Mouse (Mus musculus) liver (tissue): ENCODE results near the gene Wipi1.
"Not testable (repeated sequence)": the region's sequence is repeated elsewhere in the genome, so short reads cannot be mapped to it uniquely, and the experiment has no call there.

Experiments used
- DNase-seq: peaks from one replicate; pipeline ENCODE4 v3.0.0-alpha.2; 2020; ENCODE audit warnings: mixed read lengths

Gene Wipi1

GRCm38 (mm10) chr11:109611303-109612149, at the start of gene Wipi1:
TSS of gene Wipi1 (minus strand) at chr11:109611967.
- DNase-seq, result peak; percentile 100

GRCm38 (mm10) chr11:109660526-109660925, 48.8 kb upstream of the Wipi1 start:
- not testable (repeated sequence) for DNase-seq

- peak; percentile 20 for DNase-seq
These were observed 44.5 kb upstream of the Wipi1 start for GRCm38 (mm10) chr11:109656232-109656631.

GRCm38 (mm10) chr11:109654581-109654980, 42.8 kb upstream of the Wipi1 start:
- no peak for DNase-seq

GRCm38 (mm10) chr11:109653201-109653600, 41.4 kb upstream of the Wipi1 start:
- no peak for DNase-seq

- no peak for DNase-seq
These were observed 40.7 kb upstream of the Wipi1 start for GRCm38 (mm10) chr11:109652505-109652904.

- DNase-seq, result peak; percentile 29
These were observed 39.8 kb upstream of the Wipi1 start for GRCm38 (mm10) chr11:109651566-109652024.

- DNase-seq, result peak; percentile 92
These were observed 39.2 kb upstream of the Wipi1 start for GRCm38 (mm10) chr11:109650788-109651565.

- peak; percentile 72 for DNase-seq
These were observed 38.4 kb upstream of the Wipi1 start for GRCm38 (mm10) chr11:109649975-109650701.

GRCm38 (mm10) chr11:109649206-109649605, 37.4 kb upstream of the Wipi1 start, which contains the start of gene Prkar1a:
TSS of gene Prkar1a (plus strand) at chr11:109649405.
- no peak for DNase-seq

- DNase-seq, result no peak
These were observed 36.7 kb upstream of the Wipi1 start for GRCm38 (mm10) chr11:109648510-109648909.

- no peak for DNase-seq
These were observed 29.9 kb upstream of the Wipi1 start for GRCm38 (mm10) chr11:109641498-109642222.

GRCm38 (mm10) chr11:109635871-109636395, 24.2 kb upstream of the Wipi1 start:
- no peak for DNase-seq

GRCm38 (mm10) chr11:109634928-109635327, 23.2 kb upstream of the Wipi1 start:
- DNase-seq, result no peak

GRCm38 (mm10) chr11:109629021-109629521, 17.3 kb upstream of the Wipi1 start:
- no peak for DNase-seq

GRCm38 (mm10) chr11:109628099-109628498, 16.3 kb upstream of the Wipi1 start:
- no peak for DNase-seq

- DNase-seq, result no peak
These were observed 15.9 kb upstream of the Wipi1 start for GRCm38 (mm10) chr11:109627648-109628047.

GRCm38 (mm10) chr11:109623238-109623637, 11.5 kb upstream of the Wipi1 start:
- no peak for DNase-seq

- peak; percentile 18 for DNase-seq
These were observed 10.8 kb upstream of the Wipi1 start for GRCm38 (mm10) chr11:109622518-109623037.

- peak; percentile 73 for DNase-seq
These were observed 9.4 kb upstream of the Wipi1 start for GRCm38 (mm10) chr11:109621183-109621582.

GRCm38 (mm10) chr11:109620356-109620755, 8.6 kb upstream of the Wipi1 start:
- DNase-seq, result no peak
